Mouse (Mus musculus): Measurements from ENCODE around the gene Adrb1. TPM values are rescaled to one million over a fixed set of nuclear protein-coding genes. Genes with fewer than 3 reads are reported as not detected.

Gene Adrb1
- total and polyA plus RNA-seq, 2 experiments from 2014 or later = 2.0 to 7.6 TPM

DNA sequence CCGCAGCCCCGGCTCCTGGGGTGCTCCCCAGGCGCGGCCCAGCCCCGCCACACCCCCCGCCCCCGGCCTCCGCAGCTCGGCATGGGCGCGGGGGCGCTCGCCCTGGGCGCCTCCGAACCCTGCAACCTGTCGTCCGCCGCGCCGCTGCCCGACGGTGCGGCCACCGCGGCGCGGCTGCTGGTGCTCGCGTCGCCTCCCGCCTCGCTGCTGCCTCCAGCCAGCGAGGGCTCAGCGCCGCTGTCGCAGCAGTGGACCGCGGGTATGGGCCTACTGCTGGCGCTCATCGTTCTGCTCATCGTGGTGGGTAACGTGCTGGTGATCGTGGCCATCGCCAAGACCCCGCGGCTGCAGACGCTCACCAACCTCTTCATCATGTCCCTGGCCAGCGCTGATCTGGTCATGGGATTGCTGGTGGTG is 300 bp downstream of the Adrb1 start:
- peak overlapping the region; percentile 96 for H3K4me2 ChIP-seq (ENCODE audit: low read depth, low read length, poor library complexity, severe bottlenecking)
- no peaks in the 10 kb centered on the region for H3K4me1 ChIP-seq (ENCODE audit: insufficient read depth, low read length)
- no peak for DNase-seq (ENCODE audit: low spot score)
- no peaks in the 10 kb centered on the region for H3K9me3 ChIP-seq (ENCODE audit: low read length)
- peaks cover 30% of the 10 kb centered on the region for H3K27me3 ChIP-seq (ENCODE audit: insufficient read depth, low read length)
- H3K36me3 ChIP-seq (ENCODE audit: insufficient read depth, low read length) = no peaks in the 10 kb centered on the region
- WGBS = 1% methylated on average over 23 of the region's 48 CpGs
- H3K27ac ChIP-seq (ENCODE audit: low read depth, low read length) = no peak overlapping the region
- peak overlapping the region; percentile 58 for H3K4me3 ChIP-seq (ENCODE audit: low read depth, low read length)
- TF ChIP-seq CTCF (IDR thresholded peaks at IDR 0.05) = no peak
- peak; percentile 27; the same call in 1 of the 2 replicates for ATAC-seq (ENCODE audit: low FRiP score)
- peak overlapping the region; percentile 67 for H3K9ac ChIP-seq (replicated peaks; ENCODE audit: low read length, poor library complexity, severe bottlenecking)

DNA sequence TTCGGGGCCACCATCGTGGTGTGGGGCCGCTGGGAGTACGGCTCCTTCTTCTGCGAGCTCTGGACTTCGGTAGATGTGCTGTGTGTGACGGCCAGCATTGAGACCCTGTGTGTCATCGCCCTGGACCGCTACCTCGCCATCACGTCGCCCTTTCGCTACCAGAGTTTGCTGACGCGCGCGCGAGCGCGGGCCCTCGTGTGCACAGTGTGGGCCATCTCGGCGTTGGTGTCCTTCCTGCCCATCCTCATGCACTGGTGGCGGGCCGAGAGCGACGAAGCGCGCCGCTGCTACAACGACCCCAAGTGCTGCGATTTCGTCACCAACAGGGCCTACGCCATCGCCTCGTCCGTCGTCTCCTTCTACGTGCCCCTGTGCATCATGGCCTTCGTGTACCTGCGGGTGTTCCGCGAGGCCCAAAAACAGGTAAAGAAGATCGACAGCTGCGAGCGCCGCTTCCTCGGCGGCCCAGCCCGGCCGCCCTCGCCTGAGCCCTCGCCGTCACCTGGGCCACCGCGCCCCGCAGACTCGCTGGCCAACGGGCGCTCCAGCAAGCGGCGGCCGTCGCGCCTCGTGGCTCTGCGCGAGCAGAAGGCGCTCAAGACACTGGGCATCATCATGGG is 822 bp downstream of the Adrb1 start:
- peak; percentile 67 for ATAC-seq (ENCODE audit: low FRiP score)
- H3K9ac ChIP-seq (replicated peaks; ENCODE audit: low read length, poor library complexity, severe bottlenecking) = peak overlapping the region; percentile 67
- peak overlapping the region; percentile 96 for H3K4me2 ChIP-seq (ENCODE audit: low read depth, low read length, poor library complexity, severe bottlenecking)
- H3K4me3 ChIP-seq (ENCODE audit: low read depth, low read length) = peak overlapping the region; percentile 58
- no peak for TF ChIP-seq CTCF (IDR thresholded peaks at IDR 0.05)
- H3K36me3 ChIP-seq (ENCODE audit: insufficient read depth, low read length) = no peaks in the 10 kb centered on the region
- peaks cover 30% of the 10 kb centered on the region for H3K27me3 ChIP-seq (ENCODE audit: insufficient read depth, low read length)
- H3K4me1 ChIP-seq (ENCODE audit: insufficient read depth, low read length) = no peaks in the 10 kb centered on the region
- no peak overlapping the region for H3K27ac ChIP-seq (ENCODE audit: low read depth, low read length)
- WGBS = 1% methylated on average over 67 of the region's 69 CpGs
- DNase-seq (ENCODE audit: low spot score) = peak; percentile 51
- no peaks in the 10 kb centered on the region for H3K9me3 ChIP-seq (ENCODE audit: low read length)

DNA sequence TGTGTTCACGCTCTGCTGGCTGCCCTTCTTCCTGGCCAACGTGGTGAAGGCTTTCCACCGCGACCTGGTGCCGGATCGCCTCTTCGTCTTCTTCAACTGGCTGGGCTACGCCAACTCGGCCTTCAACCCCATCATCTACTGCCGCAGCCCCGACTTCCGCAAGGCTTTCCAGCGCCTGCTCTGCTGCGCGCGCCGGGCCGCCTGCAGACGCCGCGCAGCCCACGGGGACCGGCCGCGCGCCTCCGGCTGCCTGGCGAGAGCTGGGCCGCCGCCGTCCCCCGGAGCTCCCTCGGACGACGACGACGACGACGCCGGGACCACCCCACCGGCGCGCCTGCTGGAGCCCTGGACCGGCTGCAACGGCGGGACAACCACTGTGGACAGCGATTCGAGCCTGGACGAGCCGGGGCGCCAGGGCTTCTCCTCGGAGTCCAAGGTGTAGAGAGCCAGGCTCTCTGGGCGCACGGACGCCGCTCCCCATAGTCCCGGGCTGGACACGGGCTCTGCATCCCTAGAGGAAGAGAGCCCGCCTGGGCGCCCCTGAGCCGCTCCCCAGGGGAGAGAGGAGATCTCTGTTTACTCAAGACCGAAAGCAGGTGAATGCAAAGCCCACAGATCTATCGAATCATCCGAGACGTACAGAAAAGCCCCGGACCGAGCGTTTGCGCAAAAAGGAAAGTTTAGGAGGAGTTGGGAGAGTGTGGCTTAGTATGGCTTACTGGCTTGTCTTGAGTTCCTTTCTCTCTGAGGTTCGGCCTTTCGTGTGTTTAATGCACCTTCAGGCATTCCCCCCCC is 1.5 kb downstream of the Adrb1 start:
- peak overlapping the region; percentile 58 for H3K4me3 ChIP-seq (ENCODE audit: low read depth, low read length)
- DNase-seq (ENCODE audit: low spot score) (no peak), ATAC-seq (ENCODE audit: low FRiP score) (0 out of 2 replicates have a peak, but pooled peaks have one; percentile 24)
- TF ChIP-seq CTCF (IDR thresholded peaks at IDR 0.05) = no peak
- peak overlapping the region; percentile 67 for H3K9ac ChIP-seq (replicated peaks; ENCODE audit: low read length, poor library complexity, severe bottlenecking)
- H3K9me3 ChIP-seq (ENCODE audit: low read length) = no peaks in the 10 kb centered on the region
- H3K4me2 ChIP-seq (ENCODE audit: low read depth, low read length, poor library complexity, severe bottlenecking) = peak overlapping the region; percentile 96
- no peak overlapping the region for H3K27ac ChIP-seq (ENCODE audit: low read depth, low read length)
- no peaks in the 10 kb centered on the region for H3K4me1 ChIP-seq (ENCODE audit: insufficient read depth, low read length)
- WGBS = under 1% methylated on average over 66 of the region's 71 CpGs
- peaks cover 30% of the 10 kb centered on the region for H3K27me3 ChIP-seq (ENCODE audit: insufficient read depth, low read length)
- H3K36me3 ChIP-seq (ENCODE audit: insufficient read depth, low read length) = no peaks in the 10 kb centered on the region

DNA sequence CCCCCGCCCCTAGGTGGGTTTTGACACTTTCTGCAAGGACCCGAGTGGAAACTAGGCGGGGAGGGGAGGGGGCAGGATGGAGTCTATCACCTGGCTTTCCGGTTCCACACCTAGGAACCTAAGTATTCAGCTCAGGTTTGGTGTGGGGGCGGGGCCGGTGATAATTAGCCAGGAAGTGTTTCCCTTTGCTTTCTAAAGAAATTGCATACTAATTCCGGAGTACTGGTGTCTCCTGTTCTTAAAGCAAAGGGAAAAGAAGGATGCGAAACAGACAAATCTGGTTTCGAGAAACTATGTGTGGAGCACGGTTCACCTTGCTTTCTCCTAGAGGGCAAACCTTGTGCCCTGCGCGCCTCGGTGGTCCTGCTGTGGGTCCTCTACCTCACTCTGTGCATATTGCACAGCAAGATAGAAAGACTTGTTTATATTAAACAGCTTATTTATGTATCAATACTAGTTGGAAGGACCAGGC is 2.2 kb downstream of the Adrb1 start:
- DNase-seq (ENCODE audit: low spot score) (no peak), ATAC-seq (ENCODE audit: low FRiP score) (no peak)
- peaks cover 30% of the 10 kb centered on the region for H3K27me3 ChIP-seq (ENCODE audit: insufficient read depth, low read length)
- no peaks in the 10 kb centered on the region for H3K36me3 ChIP-seq (ENCODE audit: insufficient read depth, low read length)
- no peak overlapping the region for H3K9ac ChIP-seq (replicated peaks; ENCODE audit: low read length, poor library complexity, severe bottlenecking)
- TF ChIP-seq CTCF (IDR thresholded peaks at IDR 0.05) = no peak
- peak overlapping the region; percentile 58 for H3K4me3 ChIP-seq (ENCODE audit: low read depth, low read length)
- no peak overlapping the region for H3K27ac ChIP-seq (ENCODE audit: low read depth, low read length)
- no peaks in the 10 kb centered on the region for H3K4me1 ChIP-seq (ENCODE audit: insufficient read depth, low read length)
- 9% methylated on average over 12 of the region's 13 CpGs for WGBS
- H3K4me2 ChIP-seq (ENCODE audit: low read depth, low read length, poor library complexity, severe bottlenecking) = peak overlapping the region; percentile 96
- H3K9me3 ChIP-seq (ENCODE audit: low read length) = no peaks in the 10 kb centered on the region

DNA sequence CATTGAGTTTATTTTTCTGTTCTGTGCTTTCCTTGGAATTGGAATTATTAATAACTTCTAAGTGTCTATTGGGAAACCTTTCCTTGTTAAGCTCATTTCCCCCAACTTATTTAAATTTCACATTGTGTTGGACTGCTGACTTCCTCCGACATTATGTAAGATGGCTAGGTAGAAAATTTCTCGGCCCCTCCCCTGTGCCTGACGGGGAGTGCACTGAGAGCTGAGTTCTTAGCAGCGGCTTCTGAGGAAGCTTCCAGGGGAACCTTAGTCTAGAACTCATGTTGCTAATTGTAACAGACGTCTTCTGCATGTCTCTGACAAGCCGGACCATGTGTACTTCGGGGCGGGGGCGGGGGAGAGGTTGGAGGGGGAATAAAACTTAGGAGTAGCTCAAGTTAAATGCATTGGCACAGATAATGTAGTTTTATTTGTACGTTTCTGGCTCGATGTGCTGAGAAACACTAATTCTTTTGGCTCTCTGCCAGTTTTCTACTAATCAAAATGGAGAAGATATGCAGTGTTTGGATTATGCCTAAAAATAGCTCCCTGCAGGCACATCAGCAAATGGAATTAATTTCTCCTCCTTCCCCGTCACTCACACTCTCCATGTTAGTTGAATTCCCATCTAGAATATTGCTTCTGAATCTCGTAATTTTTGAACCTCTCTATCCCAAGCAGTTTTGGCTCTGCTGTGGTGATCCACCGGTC is 5.3 kb downstream of the Adrb1 start:
- no peak overlapping the region for H3K27ac ChIP-seq (ENCODE audit: low read depth, low read length)
- WGBS = 46% methylated on average over 14 of the region's 14 CpGs
- H3K36me3 ChIP-seq (ENCODE audit: insufficient read depth, low read length) = no peaks in the 10 kb centered on the region
- no peaks in the 10 kb centered on the region for H3K4me1 ChIP-seq (ENCODE audit: insufficient read depth, low read length)
- no peak for TF ChIP-seq CTCF (IDR thresholded peaks at IDR 0.05)
- H3K9ac ChIP-seq (replicated peaks; ENCODE audit: low read length, poor library complexity, severe bottlenecking) = no peak overlapping the region
- DNase-seq (ENCODE audit: low spot score) = peak; percentile 50
- H3K9me3 ChIP-seq (ENCODE audit: low read length) = no peaks in the 10 kb centered on the region
- no peak overlapping the region for H3K4me3 ChIP-seq (ENCODE audit: low read depth, low read length)
- peaks cover 18% of the 10 kb centered on the region for H3K27me3 ChIP-seq (ENCODE audit: insufficient read depth, low read length)
- peak overlapping the region; percentile 24 for H3K4me2 ChIP-seq (ENCODE audit: low read depth, low read length, poor library complexity, severe bottlenecking)
- ATAC-seq (ENCODE audit: low FRiP score) = no peak

Data from midbrain, postnatal 0 days (tissue).